Mouse (Mus musculus): ENCODE measurements around the gene Baiap3. TPM values are rescaled to one million over a fixed set of nuclear protein-coding genes. Genes with fewer than 3 reads are reported as not detected.
"Not testable (repeated sequence)": the region's sequence is repeated elsewhere in the genome, so short reads cannot be mapped to it uniquely, and the experiment has no call there.

Gene Baiap3
- polyA plus RNA-seq, 1 experiment: 1.1 TPM

DNA sequence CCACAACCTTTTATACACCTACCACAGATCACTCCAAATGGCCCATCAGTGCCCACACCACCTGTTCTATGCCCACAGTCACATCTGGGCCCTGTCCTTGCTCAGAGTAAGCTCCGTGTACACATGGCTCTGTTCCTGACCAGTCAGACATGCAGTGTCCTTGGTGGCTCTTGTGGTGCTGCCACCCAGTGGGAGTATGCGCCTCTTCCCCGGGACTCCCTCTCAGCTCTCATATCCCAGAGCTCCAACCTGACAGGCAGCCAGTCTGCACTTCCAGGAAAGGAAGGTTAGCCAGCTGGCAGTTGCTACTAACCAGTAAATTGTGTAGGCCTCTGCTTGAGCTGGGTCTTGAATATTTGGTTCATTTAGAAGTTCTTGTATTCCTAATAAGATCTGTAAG, 8.3 kb upstream of the Baiap3 start:
- Histone ChIP-seq H3K4me3 (ENCODE audit: insufficient read depth, low read depth, low read length) (no peak overlapping the region), H3K27ac (replicated peaks; ENCODE audit: low read depth, low read length) (no peak overlapping the region), H3K4me1 (ENCODE audit: control insufficient read depth, insufficient read depth, insufficient read length, low read length) (no peaks in the 10 kb centered on the region)

DNA sequence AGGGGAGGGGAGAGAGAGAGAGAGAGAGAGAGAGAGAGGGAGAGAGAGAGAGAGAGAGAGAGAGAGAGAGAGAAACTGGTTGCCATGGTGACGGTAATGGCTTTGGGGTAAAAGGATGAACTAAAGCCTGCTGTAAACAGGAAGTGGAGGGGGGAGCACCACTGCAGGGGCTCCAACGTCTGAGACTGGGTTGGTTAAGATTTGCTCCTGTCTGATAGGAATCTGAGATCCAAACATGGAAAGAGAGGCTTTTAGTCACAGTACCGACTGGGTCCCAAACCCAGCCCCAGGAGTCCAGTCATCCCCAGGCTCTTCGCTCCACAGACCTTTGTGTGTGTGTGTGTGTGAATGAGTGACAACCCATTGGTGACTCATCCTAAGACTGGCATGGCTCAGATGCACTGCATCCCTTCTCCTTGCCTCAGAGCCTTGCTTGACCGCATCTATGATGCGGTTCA, 1.7 kb upstream of the Baiap3 start:
- H3K4me3 ChIP-seq (ENCODE audit: insufficient read depth, low read depth, low read length): no peak overlapping the region
- peak overlapping the region; percentile 10; the same call in 1 of the 2 replicates for H3K27ac ChIP-seq (replicated peaks; ENCODE audit: low read depth, low read length)
- H3K4me1 ChIP-seq (ENCODE audit: control insufficient read depth, insufficient read depth, insufficient read length, low read length): no peaks in the 10 kb centered on the region

DNA sequence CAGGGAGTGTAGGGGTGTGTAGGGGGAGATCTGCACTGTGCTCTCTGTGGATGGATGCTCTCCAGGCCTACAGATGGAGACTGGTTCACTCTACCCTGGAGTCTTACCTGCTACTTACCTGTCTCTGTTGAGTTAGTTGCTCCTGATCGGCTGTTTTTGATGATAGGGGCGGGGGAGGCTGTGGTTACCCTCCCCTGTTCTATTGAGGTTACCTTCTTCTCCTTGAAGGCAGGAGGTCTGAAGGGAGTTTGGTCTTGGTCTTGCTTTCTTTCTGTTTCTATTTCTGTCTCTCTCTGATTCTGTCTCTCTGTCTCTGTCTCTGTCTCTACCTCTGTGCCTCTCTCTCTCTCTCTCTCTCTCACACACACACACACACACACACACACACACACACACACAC, 1.1 kb downstream of the Baiap3 start:
- Histone ChIP-seq H3K4me3 (ENCODE audit: insufficient read depth, low read depth, low read length) (no peak overlapping the region), H3K4me1 (ENCODE audit: control insufficient read depth, insufficient read depth, insufficient read length, low read length) (no peaks in the 10 kb centered on the region), H3K27ac (replicated peaks; ENCODE audit: low read depth, low read length) (no peak overlapping the region)

DNA sequence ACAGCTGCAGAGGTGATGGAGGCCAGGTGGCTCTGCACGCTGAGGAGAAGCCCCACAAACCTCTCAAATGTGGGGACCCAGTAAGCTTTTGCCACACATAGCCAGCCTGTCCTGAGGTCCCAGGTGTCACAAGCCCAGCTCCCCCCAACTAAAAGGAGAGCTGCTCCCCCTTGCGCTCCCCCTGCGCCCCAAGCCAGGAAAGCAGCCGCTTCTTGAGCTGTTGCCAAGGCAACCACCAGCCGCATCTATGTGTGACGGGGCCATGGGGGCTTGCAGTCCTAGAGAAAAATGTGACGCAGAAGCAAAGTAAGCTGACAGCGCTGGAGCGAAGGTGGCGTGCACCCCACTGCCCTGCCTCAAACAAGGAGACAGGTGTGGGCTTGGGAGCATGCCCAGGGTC, 2.4 kb downstream of the Baiap3 start:
- H3K4me1 ChIP-seq (ENCODE audit: control insufficient read depth, insufficient read depth, insufficient read length, low read length): no peaks in the 10 kb centered on the region
- H3K27ac ChIP-seq (replicated peaks; ENCODE audit: low read depth, low read length): no peak overlapping the region
- H3K4me3 ChIP-seq (ENCODE audit: insufficient read depth, low read depth, low read length): no peak overlapping the region

DNA sequence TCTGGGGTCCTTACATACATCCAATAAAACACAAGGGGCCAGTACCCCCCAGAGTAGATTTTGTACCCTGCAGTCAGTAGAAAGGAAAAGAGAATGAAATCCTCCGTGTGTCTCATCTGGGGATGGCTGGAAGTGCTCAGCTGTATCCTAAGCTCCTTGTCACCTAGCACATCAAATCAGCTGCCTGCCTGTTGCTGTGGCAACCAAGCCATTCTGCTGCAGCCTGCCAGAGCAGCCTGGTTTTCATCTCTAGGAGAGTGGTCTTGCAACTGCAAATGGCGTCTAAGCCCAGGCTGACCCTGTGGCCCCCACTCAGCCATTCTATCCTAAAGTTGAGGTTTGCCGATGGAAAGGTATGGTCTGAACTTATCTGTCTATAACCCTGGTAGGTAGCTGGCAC, 3.5 kb downstream of the Baiap3 start:
- no peaks in the 10 kb centered on the region for H3K4me1 ChIP-seq (ENCODE audit: control insufficient read depth, insufficient read depth, insufficient read length, low read length)
- H3K27ac ChIP-seq (replicated peaks; ENCODE audit: low read depth, low read length): no peak overlapping the region
- H3K4me3 ChIP-seq (ENCODE audit: insufficient read depth, low read depth, low read length): no peak overlapping the region

DNA sequence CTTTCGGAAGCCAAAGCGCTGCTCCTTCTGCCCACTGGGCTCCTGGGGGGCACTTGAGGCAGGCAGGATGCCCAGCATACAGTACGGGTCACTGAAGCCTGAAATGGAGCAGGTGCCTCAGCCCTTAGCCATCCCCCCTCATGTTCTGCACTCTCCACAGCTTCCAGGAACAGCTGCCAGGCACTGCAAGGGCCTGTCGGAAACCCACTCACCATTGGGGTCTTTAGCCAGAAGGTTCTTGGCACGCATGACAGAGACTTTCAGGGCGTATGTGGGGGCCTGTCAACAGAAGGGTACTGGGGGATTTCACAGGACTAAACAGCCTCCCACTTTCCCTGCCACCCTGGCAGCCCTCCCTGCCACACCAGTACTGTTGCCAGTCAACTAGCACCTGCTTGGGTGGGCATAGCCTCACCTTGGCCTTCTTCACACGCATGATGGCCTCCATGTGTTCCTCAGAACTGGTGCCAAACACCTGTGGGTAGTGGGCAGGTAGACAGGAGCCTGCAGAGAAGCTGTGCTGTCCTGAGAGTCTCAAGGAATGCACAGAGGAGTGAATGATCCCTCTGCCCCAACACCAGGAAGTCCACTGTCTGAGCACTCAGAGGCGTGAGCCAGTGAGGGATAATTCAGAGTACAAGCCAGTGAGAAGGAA, 5.9 kb downstream of the Baiap3 start:
- Histone ChIP-seq H3K4me3 (ENCODE audit: insufficient read depth, low read depth, low read length) (no peak overlapping the region), H3K4me1 (ENCODE audit: control insufficient read depth, insufficient read depth, insufficient read length, low read length) (no peaks in the 10 kb centered on the region), H3K27ac (replicated peaks; ENCODE audit: low read depth, low read length) (no peak overlapping the region)

DNA sequence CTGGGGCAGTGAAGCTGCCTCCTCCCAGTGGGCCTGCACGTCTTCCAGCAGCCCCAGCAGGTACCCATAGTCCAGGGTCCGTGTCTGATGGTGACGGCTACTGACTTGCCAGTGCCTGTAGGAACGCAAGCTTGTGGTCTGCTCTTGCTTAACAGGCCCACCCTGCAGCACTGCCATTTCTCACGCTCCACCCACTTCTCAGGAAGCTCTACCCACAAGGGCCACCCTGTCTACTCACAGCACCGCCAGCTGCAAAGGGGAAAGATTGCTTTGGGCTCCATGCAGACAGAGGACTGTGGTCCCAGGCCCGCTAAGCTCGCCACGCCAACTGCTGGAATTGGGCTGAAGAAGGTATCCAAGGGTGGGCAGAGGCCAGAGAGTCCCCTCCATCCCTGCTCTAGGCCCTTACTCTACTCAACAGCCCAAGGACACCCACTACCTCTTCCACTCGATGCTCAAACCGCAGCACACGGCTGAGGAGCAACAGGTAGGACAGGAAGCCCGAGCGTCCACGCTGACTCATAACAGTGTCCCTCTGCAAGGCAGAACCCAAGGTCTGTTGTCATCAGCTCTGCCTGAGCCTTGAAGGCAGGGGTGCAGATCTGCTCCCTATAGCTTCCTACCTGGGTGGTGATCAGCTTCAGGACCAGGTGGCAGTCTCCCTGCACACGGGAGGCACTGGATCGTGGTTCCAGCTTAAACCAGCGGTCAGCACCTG, 8.0 kb downstream of the Baiap3 start:
- Histone ChIP-seq H3K4me3 (ENCODE audit: insufficient read depth, low read depth, low read length) (no peak overlapping the region), H3K4me1 (ENCODE audit: control insufficient read depth, insufficient read depth, insufficient read length, low read length) (no peaks in the 10 kb centered on the region), H3K27ac (replicated peaks; ENCODE audit: low read depth, low read length) (no peak overlapping the region)

DNA sequence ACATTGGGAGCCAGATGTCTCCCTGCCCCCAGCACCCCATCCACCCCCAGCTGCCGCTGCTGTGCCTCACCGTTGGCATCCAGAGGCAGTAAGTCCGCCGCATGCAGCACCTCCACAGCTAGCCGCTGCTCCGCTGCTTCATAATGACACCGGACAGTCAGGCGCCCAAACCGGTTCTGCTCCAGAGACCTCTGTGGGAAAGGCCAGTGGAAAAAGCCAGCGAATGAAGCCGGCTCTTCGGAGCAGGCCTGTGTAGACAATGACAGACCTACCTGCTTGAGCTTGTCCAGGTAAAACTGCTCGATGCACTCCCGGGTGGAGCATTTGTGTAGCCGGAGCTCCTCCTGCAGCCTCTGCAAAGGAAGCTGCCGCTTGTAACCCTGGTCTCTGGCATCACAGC, 11.9 kb downstream of the Baiap3 start:
- Histone ChIP-seq H3K4me1 (ENCODE audit: control insufficient read depth, insufficient read depth, insufficient read length, low read length) (no peaks in the 10 kb centered on the region), H3K27ac (replicated peaks; ENCODE audit: low read depth, low read length) (no peak overlapping the region)

DNA sequence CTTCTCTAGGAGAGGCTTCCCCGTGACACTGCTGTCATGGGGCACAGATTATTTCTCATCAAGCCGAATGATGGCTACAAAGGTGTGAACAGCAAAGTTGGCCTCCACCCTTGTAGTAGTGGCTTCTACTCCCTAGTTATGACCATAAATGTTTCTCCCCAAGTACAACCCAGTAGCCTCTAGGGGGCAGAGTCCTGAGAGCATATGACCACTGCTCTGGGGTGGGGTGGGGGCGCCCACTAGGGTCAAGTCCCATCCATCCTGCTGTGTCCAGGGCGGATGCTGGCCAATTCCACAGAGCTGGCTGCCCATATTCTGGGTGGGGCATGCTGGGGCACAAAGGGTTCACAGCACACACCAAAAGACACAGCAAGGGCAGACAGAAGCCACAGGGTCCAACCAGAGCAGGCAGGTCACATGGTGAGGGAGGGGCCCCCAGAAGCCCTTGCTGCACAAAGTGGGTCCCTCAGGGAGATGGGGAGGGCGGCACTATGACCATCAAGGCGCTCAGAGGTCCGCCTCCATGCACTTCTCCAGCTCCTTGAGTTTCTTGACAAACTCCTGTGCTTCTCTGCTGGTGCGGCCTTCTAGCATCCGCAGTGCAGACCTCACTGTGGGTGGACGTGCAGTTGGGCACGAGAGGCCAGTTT, 12.9 kb downstream of the Baiap3 start:
- H3K4me3 ChIP-seq (ENCODE audit: insufficient read depth, low read depth, low read length): no peak overlapping the region
- no peak overlapping the region for H3K27ac ChIP-seq (replicated peaks; ENCODE audit: low read depth, low read length)

More for the DNA sequence above, 11.9 kb downstream of the Baiap3 start:
- H3K4me3 ChIP-seq (ENCODE audit: insufficient read depth, low read depth, low read length): no peak overlapping the region

DNA sequence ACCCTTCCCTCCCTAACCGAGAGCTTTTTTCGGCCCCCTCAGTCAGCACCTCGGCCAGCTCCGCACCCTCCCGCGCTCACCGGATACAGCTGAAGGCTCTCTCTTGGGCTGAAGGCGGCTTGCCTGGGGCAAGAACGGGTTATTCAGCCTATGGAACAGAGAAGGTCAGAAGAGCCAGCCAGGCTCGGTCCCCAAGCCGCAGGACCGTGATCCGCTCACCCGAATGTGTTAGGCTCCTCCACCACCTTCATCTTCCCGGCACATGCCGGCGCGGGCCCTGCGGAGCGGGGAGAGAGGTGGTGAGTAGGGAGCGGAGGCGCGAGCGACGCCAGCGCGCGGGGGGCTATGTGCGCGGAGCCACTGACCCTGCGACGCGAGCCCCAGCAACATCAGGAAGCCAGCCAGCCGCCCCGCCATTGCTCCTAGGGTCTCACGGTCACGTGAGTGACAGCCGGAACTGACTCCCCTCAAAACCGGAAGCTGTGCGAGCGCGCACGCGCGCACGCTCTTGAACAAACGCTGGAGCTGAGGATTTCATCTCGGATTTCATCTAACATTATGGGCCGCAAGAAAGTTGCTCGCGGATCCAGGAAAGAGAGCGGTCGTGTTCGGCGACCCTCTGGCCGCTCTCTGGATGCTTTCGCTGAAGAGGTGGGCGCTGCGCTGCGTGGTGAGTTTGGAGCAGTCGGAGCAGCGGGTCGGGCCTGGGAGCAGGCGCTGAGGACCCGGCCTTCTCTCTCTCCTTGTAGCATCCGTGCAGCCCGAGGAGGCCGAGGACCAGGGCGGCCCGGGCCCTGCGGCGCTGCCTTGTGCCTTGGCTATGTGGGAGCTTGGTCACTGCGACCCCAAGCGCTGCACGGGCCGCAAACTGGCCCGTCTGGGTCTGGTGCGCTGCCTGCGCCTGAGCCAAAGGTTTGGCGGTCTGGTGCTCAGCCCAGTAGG, 16.2 kb downstream of the Baiap3 start, which contains the start of the genes Gnptg and Tsr3:
Gene Gnptg (minus strand): TSS at position 430 of the 942 bp plus-strand sequence.
Gene Tsr3 (plus strand): TSS at position 476 of the 942 bp plus-strand sequence.
- Histone ChIP-seq H3K4me1 (ENCODE audit: control insufficient read depth, insufficient read depth, insufficient read length, low read length) (no peaks in the 10 kb centered on the region), H3K4me3 (ENCODE audit: insufficient read depth, low read depth, low read length) (peak within 1 kb of the TSS; percentile 97), H3K27ac (replicated peaks; ENCODE audit: low read depth, low read length) (0 out of 2 replicates have a peak within 1 kb of the TSS, but pooled peaks have one; percentile 53)

More for the DNA sequence above, 12.9 kb downstream of the Baiap3 start:
- H3K4me1 ChIP-seq (ENCODE audit: control insufficient read depth, insufficient read depth, insufficient read length, low read length): no peaks in the 10 kb centered on the region

DNA sequence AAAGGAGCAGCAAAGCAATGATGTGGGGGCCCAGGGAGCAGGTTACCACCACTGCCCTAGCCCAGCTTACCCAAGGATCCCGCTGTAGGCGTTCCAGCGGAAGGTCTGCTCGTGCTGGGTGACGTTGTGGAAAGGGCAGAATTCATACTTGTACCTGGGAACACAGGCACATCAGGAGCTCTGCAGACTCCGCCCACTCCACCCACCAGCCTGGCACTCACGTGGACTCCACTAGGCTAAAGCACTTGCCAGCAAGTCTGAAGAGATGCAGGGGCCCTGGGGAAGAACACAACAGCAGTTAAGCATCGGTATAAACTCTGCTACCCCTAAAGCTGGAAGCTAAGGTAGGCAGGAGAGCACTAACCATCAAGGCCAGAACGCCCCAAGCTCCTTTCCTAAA, 20.5 kb downstream of the Baiap3 start:
- Histone ChIP-seq H3K4me3 (ENCODE audit: insufficient read depth, low read depth, low read length) (no peak overlapping the region), H3K4me1 (ENCODE audit: control insufficient read depth, insufficient read depth, insufficient read length, low read length) (no peaks in the 10 kb centered on the region), H3K27ac (replicated peaks; ENCODE audit: low read depth, low read length) (no peak overlapping the region)

DNA sequence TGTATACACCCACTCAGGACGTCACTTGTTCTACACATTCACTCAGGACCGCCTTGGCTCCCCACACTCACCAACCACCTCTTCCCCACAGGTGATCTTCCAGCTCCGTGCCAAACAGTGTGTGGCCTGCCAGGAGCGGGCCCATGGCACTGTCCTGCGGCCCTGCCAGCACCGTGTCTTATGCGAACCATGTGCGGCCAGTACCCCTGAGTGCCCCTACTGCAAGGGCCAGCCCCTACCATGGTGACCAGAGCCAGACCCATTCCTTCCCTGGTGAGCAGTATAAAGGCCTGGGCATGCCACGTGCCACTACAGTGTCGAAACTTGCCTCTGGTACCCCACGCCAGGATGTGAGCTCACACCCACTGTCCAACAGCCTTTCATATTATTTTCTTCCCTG, 24.5 kb downstream of the Baiap3 start:
- not testable (repeated sequence) for H3K27ac ChIP-seq (replicated peaks; ENCODE audit: low read depth, low read length); H3K4me1 ChIP-seq (ENCODE audit: control insufficient read depth, insufficient read depth, insufficient read length, low read length); H3K4me3 ChIP-seq (ENCODE audit: insufficient read depth, low read depth, low read length)

DNA sequence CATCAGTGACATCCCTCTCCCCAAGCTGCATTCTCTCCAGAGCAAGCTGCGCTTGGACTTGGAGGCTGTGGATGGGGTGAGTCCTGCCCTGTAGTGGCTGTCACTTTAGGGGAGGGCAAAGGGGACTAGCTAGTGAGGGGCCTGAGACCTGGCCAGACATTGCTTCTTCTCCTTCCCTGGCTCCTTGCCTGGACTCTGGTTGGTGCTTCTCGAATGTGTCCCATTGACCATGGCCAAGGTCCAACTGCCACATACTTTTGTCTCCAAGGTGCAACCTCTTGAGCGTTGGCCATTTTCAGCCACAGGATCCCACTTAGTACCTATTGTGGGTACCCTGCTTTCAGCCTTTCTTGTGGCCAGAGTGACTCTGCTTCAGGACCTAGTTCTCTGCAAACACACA, 25.5 kb downstream of the Baiap3 start:
- Histone ChIP-seq H3K27ac (replicated peaks; ENCODE audit: low read depth, low read length) (no peak overlapping the region), H3K4me1 (ENCODE audit: control insufficient read depth, insufficient read depth, insufficient read length, low read length) (no peaks in the 10 kb centered on the region), H3K4me3 (ENCODE audit: insufficient read depth, low read depth, low read length) (no peak overlapping the region)

DNA sequence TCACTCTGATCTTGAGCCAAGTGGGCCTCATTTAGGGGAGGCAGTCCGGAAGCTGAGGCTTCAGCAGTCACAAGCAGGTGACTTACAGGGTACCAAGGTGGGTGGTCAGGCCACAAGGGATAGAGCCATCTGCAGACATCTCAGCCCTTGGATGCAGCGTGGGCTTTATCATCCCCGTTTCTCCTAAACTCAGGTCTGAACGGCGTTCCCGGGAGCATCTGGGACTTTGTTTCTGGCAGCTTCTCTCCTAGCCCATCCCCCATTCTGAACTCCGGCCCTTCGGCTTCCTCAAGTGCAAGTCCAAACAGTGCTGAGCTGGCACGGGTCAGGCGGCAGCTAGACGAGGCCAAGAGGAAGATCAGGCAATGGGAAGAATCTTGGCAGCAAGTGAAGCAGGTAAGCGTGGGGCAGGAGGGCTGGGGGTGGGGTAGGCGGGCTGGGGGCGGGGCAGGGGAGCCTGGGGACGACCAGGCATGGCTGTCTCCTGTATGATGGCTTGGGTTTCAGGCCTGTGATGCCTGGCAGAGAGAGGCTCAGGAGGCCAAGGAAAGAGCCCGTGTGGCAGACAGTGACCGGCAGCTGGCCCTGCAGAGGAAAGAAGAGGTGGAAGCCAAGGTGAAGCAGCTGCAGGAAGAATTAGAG, 26.0 kb downstream of the Baiap3 start:
- not testable (repeated sequence) for H3K4me3 ChIP-seq (ENCODE audit: insufficient read depth, low read depth, low read length); H3K4me1 ChIP-seq (ENCODE audit: control insufficient read depth, insufficient read depth, insufficient read length, low read length); H3K27ac ChIP-seq (replicated peaks; ENCODE audit: low read depth, low read length)

All from brown adipose tissue, adult 24 weeks (tissue).